Mouse (Mus musculus) E14TG2a.4 (cell line): ENCODE measurements around the gene Gtf2f2.
"Not testable (repeated sequence)": the region's sequence is repeated elsewhere in the genome, so short reads cannot be mapped to it uniquely, and the experiment has no call there.

Experiments used
- CTCF ChIP-seq: conservative IDR thresholded peaks from 2 replicates; pipeline ENCODE4 v1.5.1; 2014; ENCODE audit warnings: low read length
- NANOG ChIP-seq: IDR thresholded peaks from 2 replicates; pipeline ENCODE4 v1.6.1; 2014; ENCODE audit warnings: borderline replicate concordance, low read length, mixed read lengths
- POU5F1 ChIP-seq: IDR thresholded peaks from 2 replicates; pipeline ENCODE4 v1.6.1; 2014; ENCODE audit warnings: low read length, borderline replicate concordance

- not testable (repeated sequence) for TF ChIP-seq CTCF, NANOG, POU5F1
Measured at GRCm38 (mm10) chr14:75868028-75868427, 142.6 kb downstream of the Gtf2f2 start.
